11 mouse cellular contexts compared by ENCODE assay signal in genomic region chr6:103430933-103431594, GRCm38 (mm10).
DNase-seq lines count a peak whose midpoint lies in the region; ATAC-seq lines count a peak whose summit lies in the region.
"Had no signal": no experiment of that assay in that cellular context is flagged by ENCODE, and none has a peak within 500 bp of the region (broad histone marks: within the 10 kb centered on the region; RNA-seq: fewer than 3 reads in every experiment).

No protein-coding gene starts in this region.

- WGBS in midbrain, embryonic 15.5 days: 43% methylated on average over 5 of the region's 5 CpGs

- H3K36me3 ChIP-seq in midbrain, embryonic 15.5 days (replicated peaks): no peaks in the 10 kb centered on the region
- H3K36me3 ChIP-seq: liver, embryonic 12.5 days had no signal

- intact Hi-C loops in heart, postnatal 25 days (cut with DNase I): no loop called here

- no peak overlapping the region; the same call in 1 of the 2 replicates for H3K9ac ChIP-seq in midbrain, embryonic 15.5 days
- H3K9ac ChIP-seq: liver, embryonic 12.5 days had no signal

- H3K4me2 ChIP-seq in midbrain, embryonic 15.5 days: no peak overlapping the region
- H3K4me2 ChIP-seq: liver, embryonic 12.5 days had no signal

- DNase-seq in heart, adult 11 months: peak; percentile 27
- no peak for DNase-seq in heart, postnatal 25 days (ENCODE audit: low spot score)
- DNase-seq in brain, embryonic 18.5 days (ENCODE audit: low read depth, low spot score): peak; percentile 46
- DNase-seq in layer of hippocampus, adult 11-12 months (ENCODE audit: low spot score): peak; percentile 28
- no peak for DNase-seq in adrenal gland, adult (ENCODE audit: inconsistent age in 2 of 2, low spot score in 1 of 2)
- no peak for DNase-seq in c-Kit-positive CD71-positive TER-119-positive erythroid progenitor cells, embryonic 14.5 days (ENCODE audit: low spot score)
- DNase-seq: gastrocnemius, postnatal 14 days; kidney, adult 8-10 months had no signal

- H3K4me3 ChIP-seq in midbrain, embryonic 15.5 days: no peak overlapping the region
- H3K4me3 ChIP-seq: liver, embryonic 12.5 days had no signal

- H3K27ac ChIP-seq in midbrain, embryonic 15.5 days: peak overlapping the region; percentile 76
- H3K27ac ChIP-seq: liver, embryonic 12.5 days had no signal

- peak; percentile 92 for ATAC-seq in midbrain, embryonic 15.5 days (replicated peaks)
- ATAC-seq in CD4-positive, CD25-positive, alpha-beta regulatory T cell, adult 4 months: no peak
- ATAC-seq: liver, embryonic 12.5 days had no signal

- H3K27me3 ChIP-seq in midbrain, embryonic 15.5 days (replicated peaks): no peaks in the 10 kb centered on the region
- H3K27me3 ChIP-seq: liver, embryonic 12.5 days had no signal

- H3K4me1 ChIP-seq in midbrain, embryonic 15.5 days: peaks cover 9% of the 10 kb centered on the region; the same call in 1 of the 2 replicates
- H3K4me1 ChIP-seq: liver, embryonic 12.5 days had no signal

- no peaks in the 10 kb centered on the region for H3K9me3 ChIP-seq in midbrain, embryonic 15.5 days
- H3K9me3 ChIP-seq: liver, embryonic 12.5 days had no signal

Comparison
In these comparisons a context has a peak if more than half of its experiments do, and no peak if none do; other contexts are left out.
1. DNase-seq: peak in heart, adult 11 months (single experiment), brain, embryonic 18.5 days (single experiment) and layer of hippocampus, adult 11-12 months (single experiment); none in heart, postnatal 25 days (single experiment), adrenal gland, adult (0 of 2) and c-Kit-positive CD71-positive TER-119-positive erythroid progenitor cells, embryonic 14.5 days (single experiment).